Mouse (Mus musculus) cerebellum, adult 11 months (tissue): ENCODE data around the gene Ice1.

ENCODE experiments used
- DNase-seq: peaks from one replicate; pipeline ENCODE4 v3.0.0; 2022

Gene Ice1

DNA sequence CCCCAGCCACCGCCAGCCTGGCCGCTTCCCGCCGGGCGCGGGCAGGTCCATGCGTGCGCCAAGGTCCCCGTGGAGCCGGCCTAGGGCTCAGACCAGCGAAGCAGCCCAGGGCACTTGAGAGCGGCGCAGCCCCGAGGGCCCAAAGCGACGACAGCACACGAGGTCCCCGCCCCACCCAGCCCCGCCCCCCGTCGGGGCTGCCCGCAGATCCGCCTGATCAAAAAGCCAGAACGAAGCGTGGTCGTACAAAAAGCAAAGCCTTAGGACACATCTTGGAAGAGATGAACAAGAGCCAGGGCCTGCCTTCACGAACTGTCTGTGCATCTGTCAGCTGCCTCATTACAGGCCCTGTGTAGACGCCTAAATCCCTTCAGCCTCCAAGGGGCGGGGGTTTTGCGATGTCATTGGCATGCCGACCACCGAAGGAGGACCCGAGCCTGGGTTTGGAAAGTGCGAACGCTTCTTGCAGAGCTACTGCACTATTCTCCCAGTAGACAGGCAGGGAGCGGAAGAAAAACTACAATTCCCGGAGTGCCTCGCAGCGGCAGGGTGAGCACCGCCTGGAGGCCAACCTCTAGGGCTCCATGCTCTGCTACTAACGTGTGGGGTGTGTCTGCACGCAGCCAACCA, 343 bp upstream of the Ice1 start:
- DNase-seq: peak; percentile 90

DNA sequence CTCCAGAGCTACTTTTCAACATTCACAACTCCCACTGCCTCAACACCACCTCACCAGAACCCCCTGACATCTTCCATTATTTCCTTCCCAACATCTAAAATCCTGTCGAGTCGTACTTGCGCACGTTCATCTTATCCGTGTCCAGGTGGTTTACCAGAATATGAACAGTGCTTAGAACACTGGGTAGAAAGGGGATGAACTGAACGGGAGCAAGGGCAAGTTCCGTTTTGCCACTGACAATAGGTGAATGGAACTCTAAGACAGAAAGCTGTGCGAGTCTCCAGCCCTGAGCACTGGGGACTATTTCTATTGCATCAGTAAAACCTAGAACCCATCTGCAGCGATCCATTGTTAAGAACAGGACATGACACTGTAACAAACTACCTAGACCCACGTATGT, 728 bp downstream of the Ice1 start:
- no peak for DNase-seq

- no peak for DNase-seq
These were observed 1.8 kb downstream of the Ice1 start for GRCm38 (mm10) chr13:70635591-70635990.

GRCm38 (mm10) chr13:70626416-70626815, 11.0 kb downstream of the Ice1 start:
- DNase-seq: no peak

GRCm38 (mm10) chr13:70625665-70626064, 11.8 kb downstream of the Ice1 start:
- no peak for DNase-seq

DNA sequence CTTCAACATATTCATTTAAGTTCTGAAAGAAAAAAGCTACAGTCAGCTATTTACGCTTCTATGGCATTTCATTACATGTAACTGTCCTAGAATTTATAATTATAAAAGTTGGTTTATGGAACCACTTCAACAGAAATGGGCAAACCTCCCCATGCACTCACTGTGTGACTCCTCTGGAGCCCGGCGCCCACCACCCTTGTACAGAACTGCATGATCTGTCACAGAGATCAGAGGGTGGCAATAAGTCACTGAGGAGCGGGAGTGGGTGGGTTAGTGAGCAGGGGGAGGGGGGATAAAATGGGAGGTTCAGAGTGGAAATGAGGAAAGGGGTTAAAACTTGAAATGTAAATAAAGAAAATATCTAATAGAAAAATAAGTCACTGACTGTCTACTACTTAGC, 13.0 kb downstream of the Ice1 start:
- DNase-seq: no peak

DNA sequence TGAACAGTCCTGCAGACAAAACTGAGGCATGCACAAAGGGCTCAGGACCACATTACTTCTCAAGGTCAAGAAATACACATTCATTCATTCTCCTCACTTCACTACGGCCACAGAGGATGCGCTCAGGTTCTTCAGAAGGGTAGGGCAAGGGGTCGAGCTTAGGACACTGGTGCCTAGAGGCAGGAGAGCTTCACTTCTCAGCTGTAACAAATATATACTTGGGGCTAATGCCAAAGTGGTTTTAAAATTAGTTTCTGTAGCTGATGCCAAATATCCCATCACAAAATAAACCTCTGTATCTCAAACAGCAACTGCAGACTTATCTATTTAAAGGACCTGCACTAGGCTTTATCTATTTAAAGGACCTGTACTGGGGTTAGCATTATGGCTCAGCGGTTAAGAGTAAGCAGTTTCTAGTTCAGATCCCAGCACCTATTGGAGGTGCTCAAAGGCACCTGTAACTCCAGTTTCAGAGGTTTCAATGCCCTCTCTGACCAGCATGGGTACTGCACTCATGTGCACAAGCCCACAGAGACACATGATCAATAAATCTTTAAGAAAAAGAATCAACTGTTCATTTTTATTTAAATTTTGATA, 14.9 kb downstream of the Ice1 start:
- DNase-seq: no peak

GRCm38 (mm10) chr13:70621509-70621908, 15.9 kb downstream of the Ice1 start:
- no peak for DNase-seq

DNA sequence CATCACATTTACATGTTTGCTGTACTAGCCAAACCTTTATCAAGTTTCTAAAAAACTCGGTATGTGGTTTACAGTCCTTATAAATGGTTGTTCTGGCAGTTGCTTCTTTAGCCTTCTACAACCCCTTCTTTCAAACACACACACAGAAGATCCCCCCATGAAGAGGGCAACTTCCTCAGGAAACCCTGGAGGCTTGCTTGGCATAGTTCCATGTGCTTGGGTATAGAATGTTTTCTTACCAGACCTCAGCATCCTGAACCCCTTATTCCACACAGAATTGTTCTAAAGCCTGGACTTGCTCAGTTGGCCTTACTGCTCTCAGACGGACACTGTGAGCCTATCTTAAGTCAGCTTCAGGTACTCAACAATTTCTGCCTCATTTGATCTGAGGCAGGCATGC, 24.6 kb downstream of the Ice1 start:
- DNase-seq: no peak

DNA sequence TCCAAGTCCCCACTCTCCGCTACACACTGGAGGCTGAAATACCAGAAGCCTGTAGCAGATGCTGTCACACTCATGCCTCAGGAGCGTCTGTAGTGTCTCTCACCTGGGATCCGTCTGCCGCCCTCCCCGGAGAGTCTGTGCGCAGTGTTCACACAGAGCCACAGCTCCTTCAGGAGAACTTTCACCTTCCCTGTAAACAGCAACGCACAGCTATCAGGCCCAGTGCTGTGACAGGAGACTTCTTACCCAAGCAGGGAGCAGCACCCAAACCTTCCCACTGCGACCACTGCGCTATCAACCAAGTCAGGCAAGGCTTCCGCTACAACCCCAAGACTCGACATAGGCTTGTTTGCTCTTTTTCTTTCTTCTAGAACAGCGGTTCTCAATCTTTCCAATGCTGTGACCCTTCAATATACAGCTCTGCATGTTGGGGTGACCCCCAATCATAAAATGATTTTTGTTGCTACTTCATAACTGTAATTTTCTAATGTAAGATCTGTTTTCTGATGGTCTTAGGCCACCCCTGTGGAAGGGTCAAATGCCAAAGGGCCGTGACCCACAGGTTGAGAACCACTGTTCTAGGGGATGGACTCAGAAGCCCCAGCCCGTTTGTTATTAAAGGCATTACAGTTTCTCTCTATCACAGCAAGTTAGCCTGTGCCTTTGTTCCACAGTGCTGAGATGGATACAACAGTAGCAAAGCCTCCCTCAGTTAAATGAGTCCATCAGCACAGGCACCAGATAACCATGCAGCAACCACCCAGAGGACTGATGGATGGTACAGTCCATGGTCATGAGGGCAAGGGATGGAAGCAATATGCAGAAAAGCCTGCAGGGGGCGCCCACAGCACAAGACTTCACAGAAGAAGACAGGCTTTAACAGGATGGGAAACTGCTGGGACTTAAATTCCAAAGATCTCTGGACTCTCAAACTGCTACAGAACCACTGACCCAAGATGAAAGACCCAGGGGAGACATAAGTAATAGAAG, 26.7 kb downstream of the Ice1 start:
- DNase-seq: peak; percentile 52

DNA sequence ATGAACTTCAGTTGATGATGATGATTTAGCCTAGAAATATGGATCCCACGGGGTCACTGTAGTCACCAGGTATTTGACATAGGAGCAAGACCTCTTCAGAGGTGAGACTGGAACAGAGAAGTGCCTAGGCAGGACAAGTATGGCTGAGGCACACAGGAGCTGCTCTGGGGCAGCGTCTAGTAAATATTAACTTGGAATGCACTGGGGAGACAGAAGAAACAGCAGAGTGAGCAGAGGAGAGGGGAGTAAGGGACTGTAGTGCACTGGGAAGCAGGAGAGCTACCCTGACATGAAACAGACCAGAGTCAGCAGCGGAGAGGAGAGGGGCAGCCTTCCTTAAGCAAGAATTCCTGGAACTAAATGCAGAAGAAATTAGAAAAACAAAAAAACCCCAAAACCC, 27.8 kb downstream of the Ice1 start:
- DNase-seq: no peak

DNA sequence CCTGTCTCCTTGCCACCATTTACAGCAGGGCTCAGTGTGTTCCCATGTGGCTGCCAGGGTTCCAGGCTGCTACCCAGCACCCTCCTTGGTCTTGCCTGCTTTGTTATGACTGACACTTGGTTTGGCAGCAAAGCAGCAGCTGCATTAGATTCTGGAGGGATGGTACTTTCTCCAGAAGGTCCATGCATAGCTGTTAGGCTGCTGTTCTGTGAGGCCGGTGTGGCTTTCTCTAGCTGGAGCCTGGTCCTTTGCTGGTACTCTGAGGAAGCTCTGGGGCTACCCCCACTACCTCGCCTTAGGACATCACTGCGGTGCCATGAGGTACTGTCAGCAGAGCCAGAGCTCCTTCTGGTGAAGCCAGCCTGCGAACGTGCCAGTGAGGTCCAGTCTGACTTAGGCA, 32.1 kb downstream of the Ice1 start:
- DNase-seq: no peak

DNA sequence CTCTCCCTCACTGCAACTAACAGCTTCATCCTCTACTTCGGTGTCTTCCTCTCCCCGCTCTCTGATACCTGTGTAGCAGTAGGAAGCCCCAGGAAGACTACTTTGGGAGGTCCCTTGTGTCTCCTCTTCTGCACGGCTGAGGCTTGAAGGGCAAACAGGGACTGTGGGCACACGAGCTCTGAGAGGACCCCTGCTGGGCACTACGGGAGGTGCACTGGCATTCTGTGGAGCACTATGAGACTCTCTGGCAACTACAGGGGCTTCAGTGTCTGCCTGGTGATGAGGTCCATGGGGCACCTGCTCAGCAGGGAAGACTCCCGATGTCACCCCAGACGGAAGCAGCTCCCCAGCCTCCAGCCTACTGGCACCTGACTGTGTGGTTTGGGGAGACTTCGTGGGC, 32.7 kb downstream of the Ice1 start:
- no peak for DNase-seq

GRCm38 (mm10) chr13:70601566-70601965, 35.9 kb downstream of the Ice1 start:
- peak; percentile 17 for DNase-seq

- DNase-seq: no peak
These were observed 37.3 kb downstream of the Ice1 start for GRCm38 (mm10) chr13:70599964-70600619.

DNA sequence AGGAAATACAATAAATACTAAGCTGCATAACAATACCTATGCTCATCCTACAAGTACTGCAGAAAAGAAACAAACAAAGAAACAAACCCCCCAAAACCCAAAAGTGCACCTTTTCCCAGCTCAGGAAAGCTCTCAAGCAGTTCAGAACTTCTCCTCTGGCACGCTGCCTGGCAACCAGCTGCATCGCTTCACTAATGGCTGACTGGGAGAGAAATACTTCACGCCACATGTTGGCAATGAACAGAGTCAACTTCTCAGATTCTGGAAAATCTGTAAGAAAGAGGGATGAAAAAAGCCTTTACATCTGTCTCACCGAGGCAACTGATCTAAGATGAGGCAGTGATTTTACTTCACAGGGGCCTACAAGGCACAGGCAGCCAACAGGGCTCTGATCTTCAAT, 38.5 kb downstream of the Ice1 start:
- DNase-seq: no peak

DNA sequence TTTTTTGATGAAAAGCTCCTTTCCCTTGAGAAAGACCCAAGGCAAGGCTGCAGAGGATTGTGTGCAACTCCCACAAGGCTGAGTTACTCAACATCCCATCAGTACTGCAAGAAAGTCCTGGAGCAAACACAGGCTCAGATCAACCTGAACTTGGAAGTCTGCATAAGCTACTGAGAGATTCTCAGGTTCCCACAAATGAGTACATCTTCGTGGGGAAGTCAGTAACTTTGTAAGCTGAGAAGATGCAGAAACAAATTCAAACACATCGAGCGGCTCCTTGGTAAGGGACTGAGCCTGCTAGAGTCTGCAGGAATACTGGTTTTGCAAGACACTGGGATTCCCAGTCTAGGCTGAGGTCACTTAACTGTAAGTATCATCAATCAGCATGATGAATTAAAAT, 40.5 kb downstream of the Ice1 start:
- no peak for DNase-seq

- DNase-seq: peak; percentile 68
These were observed 47.1 kb downstream of the Ice1 start for GRCm38 (mm10) chr13:70590248-70590762.

GRCm38 (mm10) chr13:70586969-70587368, 50.5 kb downstream of the Ice1 start:
- peak; percentile 48 for DNase-seq

DNA sequence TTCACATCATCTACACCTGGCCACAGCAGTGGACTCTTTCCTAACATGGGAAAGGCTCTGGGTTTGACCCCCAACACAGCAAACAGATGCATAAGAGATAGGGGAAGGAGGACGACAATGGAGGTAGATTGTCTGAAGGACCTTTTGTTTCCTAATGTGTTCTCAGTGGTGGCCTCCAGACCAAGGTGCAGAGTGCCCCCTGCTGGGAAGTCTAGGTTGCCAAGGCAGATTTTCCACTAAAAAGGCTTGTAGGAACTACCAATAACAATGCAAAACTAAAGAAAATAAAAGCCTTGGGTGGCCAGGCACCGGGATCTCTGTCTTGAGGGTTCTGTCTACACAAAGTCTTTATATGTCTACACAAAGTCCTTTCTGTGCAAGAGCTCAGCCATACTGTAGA, 54.9 kb downstream of the Ice1 start:
- no peak for DNase-seq

GRCm38 (mm10) chr13:70581509-70581908, 55.9 kb downstream of the Ice1 start:
- no peak for DNase-seq

GRCm38 (mm10) chr13:70574216-70574615, 63.2 kb downstream of the Ice1 start:
- no peak for DNase-seq

DNA sequence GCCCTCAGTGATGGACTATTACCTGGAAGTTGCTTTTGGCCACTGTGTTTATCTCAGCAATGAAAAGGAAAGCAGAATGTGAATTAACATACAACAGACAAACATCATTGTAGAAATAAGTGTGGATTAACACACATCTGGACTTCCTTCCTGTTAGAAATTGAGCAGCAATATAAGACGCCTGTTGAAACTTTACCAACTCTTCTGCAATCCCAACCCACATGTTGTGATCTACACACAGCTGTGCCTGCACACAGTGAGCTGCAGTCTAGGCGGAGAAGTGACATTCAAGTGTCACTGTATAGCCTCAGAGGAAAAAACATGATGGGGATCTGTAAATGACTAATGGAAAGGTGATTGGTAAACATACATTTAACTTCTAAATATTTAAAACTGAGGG, 69.5 kb downstream of the Ice1 start:
- DNase-seq: no peak
